Mouse (Mus musculus): ENCODE data around the gene Wdr90.

DNA sequence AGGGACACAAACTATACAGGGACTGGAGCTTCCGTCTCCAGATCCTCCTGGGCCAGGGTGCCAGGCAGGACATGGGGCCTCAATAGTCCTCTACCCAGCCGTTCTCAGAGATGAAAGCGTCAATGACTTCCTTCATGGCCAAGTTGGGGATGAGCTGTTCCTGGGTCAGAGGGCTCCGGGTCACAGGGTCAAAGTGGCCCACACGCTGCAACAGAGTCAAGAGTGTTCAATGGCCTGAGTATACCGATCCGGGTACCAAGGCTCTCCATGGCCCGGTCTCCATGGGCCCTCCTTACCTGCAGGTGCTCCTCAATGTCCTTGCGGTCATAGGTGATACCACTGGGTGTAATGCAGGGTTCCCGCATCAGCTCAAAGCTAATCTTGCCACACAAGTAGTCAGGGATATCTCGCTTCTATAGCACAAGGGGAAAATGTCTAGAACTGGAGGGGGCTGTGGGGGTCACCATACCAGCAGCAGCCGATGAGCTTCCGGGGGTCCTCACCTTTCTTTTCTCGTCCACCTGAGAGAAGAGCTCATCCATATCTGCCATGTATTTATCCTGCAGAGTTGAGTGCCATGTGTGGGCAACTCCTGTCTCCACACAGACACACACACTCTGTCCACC lies 30.4 kb downstream of the Wdr90 start:
- TF ChIP-seq CHD2 (IDR thresholded peaks at IDR 0.05; ENCODE audit: low read depth, low read length) (no peak), HCFC1 (IDR thresholded peaks at IDR 0.05; ENCODE audit: borderline replicate concordance, insufficient read depth, low read length) (no peak)
